Mouse (Mus musculus) CD4-positive, CD25-positive, alpha-beta regulatory T cell, adult 2 months (primary cell): ENCODE measurements around the gene Klhl33.
"Not testable (repeated sequence)": the region's sequence is repeated elsewhere in the genome, so short reads cannot be mapped to it uniquely, and the experiment has no call there.

Experiments
- DNase-seq: peaks from one replicate; pipeline ENCODE4 v3.0.0-alpha.2; 2012; ENCODE audit warnings: low read depth, low spot score

Gene Klhl33

GRCm38 (mm10) chr14:50903973-50904827 lies 6.9 kb upstream of the Klhl33 start:
- DNase-seq, result peak; percentile 29

- DNase-seq, result not testable (repeated sequence)
These were observed 685 bp upstream of the Klhl33 start for GRCm38 (mm10) chr14:50897992-50898391.

- no peak for DNase-seq
These were observed 447 bp downstream of the Klhl33 start for GRCm38 (mm10) chr14:50896747-50897373.

- DNase-seq, result no peak
These were observed 1.1 kb downstream of the Klhl33 start for GRCm38 (mm10) chr14:50895985-50896746.

- no peak for DNase-seq
These were observed 1.9 kb downstream of the Klhl33 start for GRCm38 (mm10) chr14:50895407-50895806.

- peak; percentile 9 for DNase-seq
These were observed 4.5 kb downstream of the Klhl33 start for GRCm38 (mm10) chr14:50892541-50893459.

- DNase-seq, result no peak
These were observed 5.2 kb downstream of the Klhl33 start for GRCm38 (mm10) chr14:50892091-50892490.

GRCm38 (mm10) chr14:50891621-50892020 lies 5.7 kb downstream of the Klhl33 start:
- DNase-seq, result no peak

- DNase-seq, result no peak
These were observed 20.9 kb downstream of the Klhl33 start for GRCm38 (mm10) chr14:50876236-50876950.

GRCm38 (mm10) chr14:50875591-50876230 lies 21.6 kb downstream of the Klhl33 start:
- no peak for DNase-seq

GRCm38 (mm10) chr14:50875175-50875574 lies 22.1 kb downstream of the Klhl33 start:
- DNase-seq, result no peak

- peak; percentile 39 for DNase-seq
These were observed 26.0 kb downstream of the Klhl33 start for GRCm38 (mm10) chr14:50871284-50871683.

GRCm38 (mm10) chr14:50870805-50871143 lies 26.5 kb downstream of the Klhl33 start:
- DNase-seq, result no peak

- peak; percentile 80 for DNase-seq
These were observed 27.2 kb downstream of the Klhl33 start, which contains the start of gene Tep1 for GRCm38 (mm10) chr14:50869889-50870804. Gene Tep1, minus strand, starts transcription at chr14:50870560.

- DNase-seq, result no peak
These were observed 28.7 kb downstream of the Klhl33 start for GRCm38 (mm10) chr14:50868656-50869055.

- DNase-seq, result no peak
These were observed 29.1 kb downstream of the Klhl33 start for GRCm38 (mm10) chr14:50868211-50868610.

- DNase-seq, result no peak
These were observed 30.3 kb downstream of the Klhl33 start for GRCm38 (mm10) chr14:50866966-50867365.

GRCm38 (mm10) chr14:50865005-50865404 lies 32.3 kb downstream of the Klhl33 start:
- not testable (repeated sequence) for DNase-seq

GRCm38 (mm10) chr14:50862641-50863040 lies 34.7 kb downstream of the Klhl33 start:
- no peak for DNase-seq
